Mouse (Mus musculus) MEL (cell line): Measurements from ENCODE around the gene Gp6. TPM values are rescaled to one million over a fixed set of nuclear protein-coding genes. Genes with fewer than 3 reads are reported as not detected.

Experiments
- DNase-seq: peaks from one replicate; pipeline ENCODE4 v3.0.0; 2011; ENCODE audit warnings: low read depth, low spot score
- H3K27ac ChIP-seq: 2 replicates; pipeline ENCODE4 v1.5.1; 2012; ENCODE audit warnings: low read depth, mild to moderate bottlenecking, control low read depth, low read length, moderate library complexity; ENCODE audit not compliant: control insufficient read depth
- H3K27me3 ChIP-seq, 2 experiments: fragments of 150-350 bp in 1 of 2; sonication (generic) in 1 of 2; 2 replicates each; pipeline ENCODE4 v1.6.1; 2012; ENCODE audit warnings: low read length in 2 of 2, mild to moderate bottlenecking in 2 of 2, improper control_type of control experiment in 1 of 2, moderate library complexity in 1 of 2; ENCODE audit not compliant: insufficient read depth in 2 of 2, control insufficient read depth in 1 of 2
- H3K36me3 ChIP-seq, 2 experiments: 2 replicates each; pipeline ENCODE4 v1.6.1; 2012 to 2014; ENCODE audit warnings: low read length in 2 of 2, improper control_type of control experiment in 1 of 2, inconsistent platforms in 1 of 2, mild to moderate bottlenecking in 1 of 2; ENCODE audit not compliant: insufficient read depth in 2 of 2, control insufficient read depth in 1 of 2
- H3K4me1 ChIP-seq, 2 experiments: fragments of 150-350 bp in 1 of 2; sonication (generic) in 1 of 2; 2 replicates each; pipeline ENCODE4 v1.6.1; 2012; ENCODE audit warnings: low read length in 2 of 2, improper control_type of control experiment in 1 of 2, mild to moderate bottlenecking in 1 of 2; ENCODE audit not compliant: insufficient read depth in 2 of 2, control insufficient read depth in 1 of 2
- H3K4me3 ChIP-seq, 2 experiments: fragments of 150-350 bp in 1 of 2; sonication (generic) in 1 of 2; 2 replicates each; pipeline ENCODE4 v1.5.1; 2012; ENCODE audit warnings: low read depth in 2 of 2, low read length in 2 of 2, mild to moderate bottlenecking in 2 of 2, moderate library complexity in 2 of 2, control low read depth in 1 of 2, improper control_type of control experiment in 1 of 2; ENCODE audit not compliant: control insufficient read depth in 1 of 2, insufficient read depth in 1 of 2
- H3K79me2 ChIP-seq: 2 replicates; pipeline ENCODE4 v1.6.1; 2012; ENCODE audit warnings: mild to moderate bottlenecking, low read length, moderate library complexity; ENCODE audit not compliant: control insufficient read depth, poor library complexity, insufficient read depth
- H3K9ac ChIP-seq: 2 replicates; pipeline ENCODE4 v1.6.1; 2012; ENCODE audit warnings: low read depth, mild to moderate bottlenecking, control low read depth, low read length, moderate library complexity; ENCODE audit not compliant: control insufficient read depth, poor library complexity, severe bottlenecking
- H3K9me3 ChIP-seq: fragments of 150-350 bp; sonication (generic); replicated peaks from 2 replicates; pipeline ENCODE4 v1.6.1; 2012; ENCODE audit warnings: mild to moderate bottlenecking, low read length, improper control_type of control experiment, moderate library complexity; ENCODE audit not compliant: insufficient read depth
- BHLHE40 ChIP-seq: IDR thresholded peaks from 2 replicates; pipeline ENCODE4 v1.6.1; 2012; ENCODE audit warnings: low read depth, mild to moderate bottlenecking, inconsistent platforms, low read length, improper control_type of control experiment, borderline replicate concordance
- CHD1 ChIP-seq: IDR thresholded peaks from 2 replicates; pipeline ENCODE4 v1.6.1; 2012; ENCODE audit warnings: low read depth, mild to moderate bottlenecking, inconsistent platforms, low read length, improper control_type of control experiment
- CHD2 ChIP-seq: IDR thresholded peaks from 2 replicates; pipeline ENCODE4 v1.6.1; 2011; ENCODE audit warnings: low read length, improper control_type of control experiment
- CTCF ChIP-seq, 3 experiments: IDR thresholded peaks in 2 of 3; conservative IDR thresholded peaks in 1 of 3; 2 replicates each; pipeline ENCODE4 v1.5.1; 2011 to 2012; ENCODE audit warnings: low read length in 3 of 3, low read depth in 2 of 3, mild to moderate bottlenecking in 2 of 3, improper control_type of control experiment in 1 of 3, inconsistent platforms in 1 of 3, mixed read lengths in 1 of 3, moderate library complexity in 1 of 3; ENCODE audit not compliant: control insufficient read depth in 1 of 3, insufficient read depth in 1 of 3, poor library complexity in 1 of 3, severe bottlenecking in 1 of 3
- E2F4 ChIP-seq: IDR thresholded peaks from 2 replicates; pipeline ENCODE4 v1.6.1; 2011; ENCODE audit warnings: low read depth, low read length, improper control_type of control experiment, borderline replicate concordance
- ETS1 ChIP-seq: IDR thresholded peaks from 2 replicates; pipeline ENCODE4 v1.6.1; 2012; ENCODE audit warnings: low read depth, mild to moderate bottlenecking, inconsistent platforms, low read length, improper control_type of control experiment, moderate library complexity
- GATA1 ChIP-seq: IDR thresholded peaks from 2 replicates; pipeline ENCODE4 v1.6.1; 2011; ENCODE audit warnings: low read depth, low read length, improper control_type of control experiment
- HCFC1 ChIP-seq: IDR thresholded peaks from 2 replicates; pipeline ENCODE4 v1.6.1; 2012; ENCODE audit warnings: low read depth, mild to moderate bottlenecking, inconsistent platforms, low read length, improper control_type of control experiment, moderate library complexity
- JUND ChIP-seq: IDR thresholded peaks from 2 replicates; pipeline ENCODE4 v1.6.1; 2011; ENCODE audit warnings: low read depth, mild to moderate bottlenecking, improper control_type of control experiment, low read length
- KAT2A ChIP-seq: conservative IDR thresholded peaks from 2 replicates; pipeline ENCODE4 v1.6.1; 2012; ENCODE audit warnings: low read depth, low read length, improper control_type of control experiment, inconsistent platforms
- MAFK ChIP-seq: IDR thresholded peaks from 2 replicates; pipeline ENCODE4 v1.6.1; 2011; ENCODE audit warnings: low read depth, mild to moderate bottlenecking, low read length, improper control_type of control experiment, borderline replicate concordance
- MAX ChIP-seq: IDR thresholded peaks from 2 replicates; pipeline ENCODE4 v1.6.1; 2011; ENCODE audit warnings: low read length, improper control_type of control experiment
- MAZ ChIP-seq: IDR thresholded peaks from 2 replicates; pipeline ENCODE4 v1.6.1; 2012; ENCODE audit warnings: low read depth, mild to moderate bottlenecking, inconsistent platforms, low read length, improper control_type of control experiment
- MEF2A ChIP-seq: IDR thresholded peaks from 2 replicates; pipeline ENCODE4 v1.6.1; 2014; ENCODE audit warnings: low read depth, mild to moderate bottlenecking, inconsistent platforms, low read length, improper control_type of control experiment; ENCODE audit not compliant: poor library complexity, insufficient replicate concordance, severe bottlenecking; ENCODE audit errors: extremely low read depth
- MYB ChIP-seq: IDR thresholded peaks from 2 replicates; pipeline ENCODE4 v1.6.1; 2011; ENCODE audit warnings: mild to moderate bottlenecking, low read depth, low read length, improper control_type of control experiment
- MYC ChIP-seq: IDR thresholded peaks from 2 replicates; pipeline ENCODE4 v1.6.1; 2011; ENCODE audit warnings: low read depth, mild to moderate bottlenecking, low read length, improper control_type of control experiment, moderate library complexity
- NELFE ChIP-seq: IDR thresholded peaks from 2 replicates; pipeline ENCODE4 v1.6.1; 2011; ENCODE audit warnings: low read depth, low read length, improper control_type of control experiment
- NRF1 ChIP-seq: IDR thresholded peaks from 2 replicates; pipeline ENCODE4 v1.6.1; 2014; ENCODE audit warnings: low read depth, mild to moderate bottlenecking, inconsistent platforms, low read length, improper control_type of control experiment, moderate library complexity; ENCODE audit not compliant: poor library complexity, insufficient read depth, severe bottlenecking
- POLR2A ChIP-seq, 2 experiments: IDR thresholded peaks; 2 replicates each; pipeline ENCODE4 v1.6.1; 2011 to 2012; ENCODE audit warnings: low read length in 2 of 2, mild to moderate bottlenecking in 2 of 2, control low read depth in 1 of 2, improper control_type of control experiment in 1 of 2, low read depth in 1 of 2, moderate library complexity in 1 of 2; ENCODE audit not compliant: control insufficient read depth in 1 of 2, insufficient read depth in 1 of 2, poor library complexity in 1 of 2
- POLR2AphosphoS2 ChIP-seq: IDR thresholded peaks from 2 replicates; pipeline ENCODE4 v1.6.1; 2011; ENCODE audit warnings: low read length, improper control_type of control experiment
- POLR2AphosphoS5 ChIP-seq: IDR thresholded peaks from 2 replicates; pipeline ENCODE4 v1.6.1; 2012; ENCODE audit warnings: low read depth, borderline replicate concordance, mild to moderate bottlenecking, inconsistent platforms, low read length, moderate library complexity, mixed read lengths
- RCOR1 ChIP-seq: IDR thresholded peaks from 2 replicates; pipeline ENCODE4 v1.6.1; 2012; ENCODE audit warnings: low read depth, mild to moderate bottlenecking, inconsistent platforms, low read length, improper control_type of control experiment
- SMC3 ChIP-seq: IDR thresholded peaks from 2 replicates; pipeline ENCODE4 v1.6.1; 2011; ENCODE audit warnings: low read depth, low read length, improper control_type of control experiment
- TAL1 ChIP-seq: IDR thresholded peaks from 2 replicates; pipeline ENCODE4 v1.6.1; 2012; ENCODE audit warnings: mild to moderate bottlenecking, inconsistent platforms, low read length, moderate library complexity, mixed read lengths
- TCF12 ChIP-seq: IDR thresholded peaks from 2 replicates; pipeline ENCODE4 v1.6.1; 2014; ENCODE audit warnings: low read depth, mild to moderate bottlenecking, inconsistent platforms, low read length, improper control_type of control experiment, moderate library complexity
- UBTF ChIP-seq: IDR thresholded peaks from 2 replicates; pipeline ENCODE4 v1.6.1; 2012; ENCODE audit warnings: low read depth, mild to moderate bottlenecking, inconsistent platforms, low read length, improper control_type of control experiment, moderate library complexity, borderline replicate concordance; ENCODE audit not compliant: insufficient read depth
- USF1 ChIP-seq: IDR thresholded peaks from 2 replicates; pipeline ENCODE4 v1.6.1; 2014; ENCODE audit warnings: low read depth, mild to moderate bottlenecking, inconsistent platforms, low read length, improper control_type of control experiment, moderate library complexity
- USF2 ChIP-seq, 2 experiments: IDR thresholded peaks; 2 replicates each; pipeline ENCODE4 v1.6.1; 2011 to 2012; ENCODE audit warnings: improper control_type of control experiment in 2 of 2, low read length in 2 of 2, borderline replicate concordance in 1 of 2, inconsistent platforms in 1 of 2, low read depth in 1 of 2, mild to moderate bottlenecking in 1 of 2; ENCODE audit not compliant: insufficient read depth in 1 of 2
- ZC3H11A ChIP-seq: IDR thresholded peaks from 2 replicates; pipeline ENCODE4 v1.6.1; 2012; ENCODE audit warnings: low read depth, mild to moderate bottlenecking, inconsistent platforms, low read length, improper control_type of control experiment
- ZKSCAN1 ChIP-seq: IDR thresholded peaks from 2 replicates; pipeline ENCODE4 v1.6.1; 2012; ENCODE audit warnings: low read depth, mild to moderate bottlenecking, inconsistent platforms, low read length, improper control_type of control experiment, moderate library complexity
- ZNF384 ChIP-seq: IDR thresholded peaks from 2 replicates; pipeline ENCODE4 v1.6.1; 2012; ENCODE audit warnings: low read depth, mild to moderate bottlenecking, inconsistent platforms, low read length, improper control_type of control experiment
- polyA plus RNA-seq, 2 experiments: library from polyadenylated mRNA; stranded (reverse) in 1 of 2; unstranded in 1 of 2; fragments of >175 nt in 1 of 2; fragments of >200 nt in 1 of 2; gene quantifications; 2 replicates each; pipeline versions ENCODE4 v1.2.1 to v1.2.4; 2012; ENCODE audit warnings: low replicate concordance in 2 of 2, low read depth in 1 of 2; ENCODE audit not compliant: insufficient read length in 2 of 2, insufficient read depth in 1 of 2, missing spikeins in 1 of 2
- total RNA-seq: library from RNA; depleted of rRNA; stranded (reverse); fragments of 300-350 nt; gene quantifications from 2 replicates; pipeline ENCODE4 v1.2.3, GENCODE M21; 2012

Gp6 gene
- total and polyA plus RNA-seq, 3 experiments, result not detected

- Histone ChIP-seq H3K36me3 (peaks cover 3 to 6% of the 10 kb centered on the region in 2 experiments), H3K79me2 (no peaks in the 10 kb centered on the region)
- DNase-seq, result no peak
These were observed 34.5 kb upstream of the Gp6 start for GRCm38 (mm10) chr7:4432026-4432425.

GRCm38 (mm10) chr7:4431548-4431947 is 34.0 kb upstream of the Gp6 start:
- DNase-seq, result peak; percentile 85
- Histone ChIP-seq H3K4me1 (peaks cover 0 to 12% of the 10 kb centered on the region in 2 experiments; a peak in 2 of 4 replicates), H3K36me3 (peaks cover 6 to 7% of the 10 kb centered on the region in 2 experiments)
- TF ChIP-seq RCOR1, result no peak
- no peak for TF ChIP-seq POLR2A (IDR thresholded peaks at IDR 0.05; ENCODE audit: control insufficient read depth in 1 of 2, insufficient read depth in 1 of 2, low read depth in 1 of 2, low read length in 2 of 2, poor library complexity in 1 of 2)
- no peak for TF ChIP-seq MYB
- TF ChIP-seq USF2 (IDR thresholded peaks at IDR 0.05; ENCODE audit: borderline replicate concordance in 1 of 2, insufficient read depth in 1 of 2, low read depth in 1 of 2, low read length in 2 of 2), result no peak
- TF ChIP-seq MAZ, result no peak
- peak; percentile 58; the same call in 1 of the 2 replicates for TF ChIP-seq MYC
- TF ChIP-seq TCF12, result no peak
- TF ChIP-seq POLR2AphosphoS2, result no peak
- no peak for TF ChIP-seq CHD1
- no peak for TF ChIP-seq KAT2A
- no peak for TF ChIP-seq UBTF
- no peak for TF ChIP-seq HCFC1
- no peak for TF ChIP-seq POLR2AphosphoS5
- TF ChIP-seq NELFE, result no peak
- TF ChIP-seq GATA1, result no peak
- TF ChIP-seq MAFK, result no peak
- no peak for TF ChIP-seq USF1
- TF ChIP-seq SMC3, result peak; percentile 85
- TF ChIP-seq CTCF (IDR thresholded peaks at IDR 0.05 in 2 of 3, conservative IDR thresholded peaks at IDR 0.05 in 1 of 3; ENCODE audit: control insufficient read depth in 1 of 3, insufficient read depth in 1 of 3, low read depth in 2 of 3, low read length in 3 of 3, poor library complexity in 1 of 3, severe bottlenecking in 1 of 3), result peak; percentile 76 to 90 (median 87)
- TF ChIP-seq TAL1, result no peak
- TF ChIP-seq JUND, result no peak
- no peak for TF ChIP-seq MEF2A
- 0 out of 2 replicates have a peak, but pooled peaks have one; percentile 32 for TF ChIP-seq MAX
- TF ChIP-seq CHD2, result no peak
- no peak for TF ChIP-seq ETS1
- no peak for TF ChIP-seq ZKSCAN1

More at GRCm38 (mm10) chr7:4432026-4432425, 34.5 kb upstream of the Gp6 start:
- no peak overlapping the region for H3K4me3 ChIP-seq
- H3K4me1 ChIP-seq, result peaks cover 0 to 9% of the 10 kb centered on the region in 2 experiments; a peak in 2 of 4 replicates
- H3K27ac ChIP-seq, result no peak overlapping the region
- TF ChIP-seq MYB, result no peak
- no peak for TF ChIP-seq POLR2AphosphoS2
- no peak for TF ChIP-seq GATA1
- no peak for TF ChIP-seq NRF1
- no peak for TF ChIP-seq ZC3H11A
- no peak for TF ChIP-seq E2F4
- no peak for TF ChIP-seq CTCF (IDR thresholded peaks at IDR 0.05 in 2 of 3, conservative IDR thresholded peaks at IDR 0.05 in 1 of 3; ENCODE audit: control insufficient read depth in 1 of 3, insufficient read depth in 1 of 3, low read depth in 2 of 3, low read length in 3 of 3, poor library complexity in 1 of 3, severe bottlenecking in 1 of 3)
- TF ChIP-seq CHD1, result no peak
- no peak for TF ChIP-seq SMC3
- no peak for TF ChIP-seq RCOR1
- no peak for TF ChIP-seq ZNF384
- TF ChIP-seq USF2 (IDR thresholded peaks at IDR 0.05; ENCODE audit: borderline replicate concordance in 1 of 2, insufficient read depth in 1 of 2, low read depth in 1 of 2, low read length in 2 of 2), result no peak
- TF ChIP-seq HCFC1, result no peak
- TF ChIP-seq MAZ, result no peak
- TF ChIP-seq BHLHE40, result no peak
- TF ChIP-seq, all 39 proteins: peak for 0
- no peaks in the 10 kb centered on the region for H3K9me3 ChIP-seq
- no peaks in the 10 kb centered on the region for H3K27me3 ChIP-seq
- H3K9ac ChIP-seq, result no peak overlapping the region

More at GRCm38 (mm10) chr7:4431548-4431947, 34.0 kb upstream of the Gp6 start:
- Histone ChIP-seq H3K79me2 (no peaks in the 10 kb centered on the region), H3K27me3 (no peaks in the 10 kb centered on the region), H3K9ac (no peak overlapping the region), H3K27ac (no peak overlapping the region), H3K4me3 (no peak overlapping the region), H3K9me3 (no peaks in the 10 kb centered on the region)
